Mouse (Mus musculus) left cerebral cortex, postnatal 10 days (tissue): ENCODE measurements around the gene Gc. TPM values are rescaled to one million over a fixed set of nuclear protein-coding genes. Genes with fewer than 3 reads are reported as not detected.
A peak's percentile ranks its signal among the peaks of the same experiment; 100 is the strongest.

Source experiments
- DNase-seq, 2 experiments: peaks; one replicate each; pipeline ENCODE4 v3.0.0; 2021 to 2022; ENCODE audit warnings: low spot score in 2 of 2, mixed read lengths in 1 of 2; ENCODE audit errors: extremely low spot score in 1 of 2
- intact Hi-C: fragments of 180-260 bp; cut with DNase I; formaldehyde crosslinking; loops from one replicate; pipeline ENCODE4 v1.15.1; 2025
- total RNA-seq, 2 experiments: library from RNA; stranded (reverse); gene quantifications; 2 replicates each; pipeline ENCODE4 v1.2.3; 2021

The Gc gene
- total RNA-seq = not detected

DNA sequence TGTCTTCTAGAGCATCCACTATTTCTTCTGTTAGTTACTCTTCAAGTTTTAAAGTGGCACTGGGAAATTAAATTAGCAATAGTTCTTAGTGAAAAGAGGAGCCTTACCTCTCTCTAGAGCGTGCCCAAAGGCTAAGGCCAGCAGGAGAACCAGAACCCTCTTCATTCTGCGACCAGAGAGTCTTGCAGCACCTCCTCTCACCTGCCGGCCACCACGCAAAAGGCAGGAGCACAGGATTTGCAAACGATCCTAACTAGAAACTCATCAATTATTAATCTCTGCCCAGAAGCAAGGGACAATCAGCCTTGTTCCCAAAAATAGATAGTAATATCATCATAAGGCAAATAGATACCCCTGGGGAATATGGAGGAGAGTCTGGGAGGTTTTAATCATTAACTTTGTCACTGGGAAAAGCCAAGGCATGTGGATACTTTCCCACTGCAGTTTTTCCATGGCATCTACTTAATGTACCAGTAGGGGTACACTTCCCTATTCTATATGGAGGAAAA, at the start of gene Gc:
TSS of gene Gc (minus strand) at position 345 of the 509 bp plus-strand sequence.
- intact Hi-C loops = no loop called here
- no peak for DNase-seq

DNA sequence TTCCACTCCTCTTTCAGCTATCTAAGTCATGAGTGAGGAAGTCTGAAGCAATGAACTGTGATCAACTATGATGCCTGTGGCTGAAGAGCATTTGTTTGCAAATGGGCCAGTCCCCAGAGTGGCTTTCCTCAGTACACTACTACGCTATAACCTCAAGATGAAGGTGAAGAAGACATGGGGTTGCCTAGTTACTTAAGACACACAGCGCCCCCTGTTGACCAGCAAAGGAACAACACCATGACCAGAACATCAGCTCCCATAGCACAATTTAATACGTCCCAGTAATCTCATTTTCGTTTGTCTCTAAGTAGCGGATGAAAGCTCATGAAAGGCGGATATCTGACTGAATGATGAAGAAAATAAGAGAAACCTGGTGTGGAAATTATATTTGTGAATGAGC, 42.5 kb upstream of the Gc start:
- intact Hi-C loops = no loop called here

DNA sequence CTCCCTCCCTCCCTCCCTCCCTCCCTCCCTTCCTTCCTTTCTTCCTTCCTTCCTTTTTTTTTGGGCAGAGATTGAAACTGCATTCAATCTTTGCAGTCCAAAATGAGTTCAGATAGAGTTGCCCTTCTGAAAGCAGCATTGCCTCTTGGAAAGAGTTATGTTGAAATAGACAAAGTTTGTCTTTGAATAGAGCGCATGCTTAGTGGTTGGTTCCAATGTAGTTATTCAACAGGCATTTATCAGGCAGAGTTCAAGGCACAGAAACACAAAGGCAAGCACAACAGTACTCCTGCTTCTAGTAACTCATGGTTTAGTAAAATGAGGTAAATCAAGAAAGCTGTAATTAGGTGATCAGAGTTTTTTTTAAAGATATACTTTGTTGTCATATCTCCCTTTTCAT, 34.9 kb upstream of the Gc start:
- intact Hi-C loops = no loop called here
- no peak for DNase-seq

More for the DNA sequence above, 42.5 kb upstream of the Gc start:
- no peak for DNase-seq

- intact Hi-C loops = no loop called here
- no peak for DNase-seq
Measured at GRCm38 (mm10) chr5:89470483-89470882, 12.8 kb upstream of the Gc start.

DNA sequence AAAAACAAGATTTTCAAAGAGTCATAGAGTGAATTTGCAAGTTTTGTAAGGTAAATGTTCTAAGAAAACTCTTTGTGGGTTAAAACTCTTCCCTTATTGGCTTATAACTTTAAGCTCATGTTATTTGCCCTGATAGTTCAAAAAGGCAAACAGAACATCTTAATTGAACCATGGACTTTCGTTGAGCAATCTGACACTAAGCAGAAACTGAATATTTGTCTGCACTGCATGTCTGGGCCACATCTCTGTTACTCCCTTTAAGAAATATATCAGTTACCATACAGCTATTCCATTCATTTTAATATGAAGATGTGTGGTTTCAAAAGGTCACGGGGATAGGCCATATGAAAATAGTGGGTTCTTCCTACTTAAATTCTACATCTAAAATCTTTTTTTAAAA, 10.2 kb upstream of the Gc start:
- intact Hi-C loops = no loop called here

GRCm38 (mm10) chr5:89467045-89467444, 9.3 kb upstream of the Gc start:
- DNase-seq = no peak
- intact Hi-C loops = no loop called here

More for the DNA sequence above, 10.2 kb upstream of the Gc start:
- no peak for DNase-seq

- intact Hi-C loops = no loop called here
- DNase-seq = no peak
Measured at GRCm38 (mm10) chr5:89466275-89466674, 8.6 kb upstream of the Gc start.

DNA sequence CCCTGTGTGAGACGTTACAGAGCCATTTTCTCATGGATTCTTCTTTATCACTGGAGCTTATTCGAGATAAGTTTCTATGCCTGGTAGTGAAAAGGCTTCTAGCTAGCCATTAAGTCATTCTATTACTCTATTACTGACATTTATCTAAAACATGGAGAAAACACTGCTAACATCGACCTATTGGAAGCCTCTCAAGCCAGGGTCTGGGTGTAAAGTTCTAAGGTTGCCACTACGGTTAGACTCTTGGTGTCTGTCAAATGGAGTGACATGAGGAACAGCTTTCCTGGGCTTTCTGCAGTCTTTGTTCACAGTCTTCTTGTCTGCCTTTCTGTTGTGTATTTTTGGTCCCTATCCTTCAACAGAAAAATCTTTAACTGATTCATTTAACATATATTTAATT, 4.1 kb upstream of the Gc start:
- no peak for DNase-seq
- intact Hi-C loops = no loop called here

DNA sequence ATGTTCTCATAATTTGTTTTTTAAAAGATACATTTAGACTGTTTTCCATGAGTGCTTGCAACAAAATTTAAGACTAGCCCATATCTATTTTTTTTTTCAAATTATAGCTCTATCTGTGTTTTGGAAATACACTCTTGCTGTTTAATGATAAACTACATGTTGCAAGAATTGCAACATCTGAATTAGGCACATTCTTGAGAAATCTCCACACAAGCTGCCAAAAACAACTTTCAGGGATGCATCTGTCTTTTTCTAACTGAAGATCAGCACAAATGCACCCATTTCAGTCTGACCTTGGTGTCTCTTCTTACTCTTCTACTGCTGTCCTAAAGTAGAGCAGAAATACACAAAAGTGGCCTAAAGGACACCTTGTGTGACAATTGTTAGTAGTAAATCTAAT, 1.9 kb upstream of the Gc start:
- DNase-seq = no peak
- intact Hi-C loops = no loop called here

DNA sequence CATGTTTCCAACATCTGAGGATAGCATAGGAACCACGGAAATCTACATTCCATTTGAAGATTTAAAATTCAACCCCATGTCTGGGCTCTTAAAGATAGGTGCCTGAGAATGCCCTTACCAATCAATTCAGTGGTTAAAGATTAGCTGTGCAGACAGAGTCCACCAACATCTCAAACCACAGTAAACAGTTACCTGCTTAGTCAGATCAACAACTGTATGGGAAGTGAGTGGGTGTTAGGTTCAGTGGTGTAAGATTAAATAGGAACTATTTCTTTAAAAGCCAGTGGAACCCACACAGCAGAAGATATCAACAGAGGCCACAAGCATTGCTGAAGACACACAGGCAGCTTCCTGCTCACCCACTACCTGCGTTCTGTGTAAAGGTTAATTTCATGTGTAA, 1.3 kb upstream of the Gc start:
- intact Hi-C loops = no loop called here

GRCm38 (mm10) chr5:89455526-89455925, 2.2 kb downstream of the Gc start:
- peak in 1 of 2 experiments; percentile 20 for DNase-seq

More for the DNA sequence above, 1.3 kb upstream of the Gc start:
- DNase-seq = no peak

GRCm38 (mm10) chr5:89450798-89451197, 6.9 kb downstream of the Gc start:
- intact Hi-C loops = no loop called here
- DNase-seq = no peak

More at GRCm38 (mm10) chr5:89455526-89455925, 2.2 kb downstream of the Gc start:
- intact Hi-C loops = no loop called here

GRCm38 (mm10) chr5:89449325-89449724, 8.4 kb downstream of the Gc start:
- intact Hi-C loops = no loop called here
- DNase-seq = no peak

DNA sequence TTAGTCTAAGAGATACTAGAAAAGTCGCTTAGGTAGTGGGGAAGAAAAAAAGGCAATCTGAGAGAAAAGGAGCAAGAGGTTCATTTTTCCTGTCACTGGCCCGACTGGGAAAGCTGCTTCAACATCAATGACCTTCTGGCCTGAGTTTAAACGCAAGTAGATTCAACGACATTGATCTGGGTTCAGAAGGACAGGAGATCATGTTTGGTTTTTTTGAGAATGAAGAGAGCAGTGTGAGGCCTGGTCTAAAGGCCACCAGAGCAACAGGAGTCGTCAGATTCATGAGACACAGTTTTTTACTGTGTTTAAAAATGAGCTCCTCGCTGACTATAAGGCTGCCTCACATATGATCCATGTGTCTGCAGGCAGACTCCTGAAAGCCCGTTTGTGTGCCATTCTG, 9.7 kb downstream of the Gc start:
- no peak for DNase-seq
- intact Hi-C loops = no loop called here

DNA sequence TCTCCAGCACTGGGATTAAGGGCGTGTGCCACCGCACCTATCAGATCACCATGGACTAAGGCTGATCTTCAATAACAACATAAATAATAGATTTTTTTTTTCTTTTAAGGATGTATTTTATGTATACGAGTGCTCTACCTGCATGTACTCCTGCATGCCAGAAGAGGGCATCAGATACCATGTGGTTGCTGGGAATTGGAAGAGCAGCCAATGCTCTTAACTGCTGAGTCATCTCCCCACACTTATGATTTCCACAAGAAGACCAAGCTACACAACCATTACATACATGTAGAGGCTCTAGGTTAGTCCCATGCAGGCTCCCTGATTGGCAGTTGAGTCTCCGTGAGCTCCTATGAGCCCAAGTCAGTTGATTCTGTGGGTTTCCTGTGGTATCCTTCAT, 13.3 kb downstream of the Gc start:
- no peak for DNase-seq
- intact Hi-C loops = no loop called here

GRCm38 (mm10) chr5:89411536-89411935, 46.2 kb downstream of the Gc start:
- intact Hi-C loops = loop anchor here (5.0 kb wide), 1 partner anchor 786 kb away; no protein-coding TSS in a partner anchor
- DNase-seq = no peak

DNA sequence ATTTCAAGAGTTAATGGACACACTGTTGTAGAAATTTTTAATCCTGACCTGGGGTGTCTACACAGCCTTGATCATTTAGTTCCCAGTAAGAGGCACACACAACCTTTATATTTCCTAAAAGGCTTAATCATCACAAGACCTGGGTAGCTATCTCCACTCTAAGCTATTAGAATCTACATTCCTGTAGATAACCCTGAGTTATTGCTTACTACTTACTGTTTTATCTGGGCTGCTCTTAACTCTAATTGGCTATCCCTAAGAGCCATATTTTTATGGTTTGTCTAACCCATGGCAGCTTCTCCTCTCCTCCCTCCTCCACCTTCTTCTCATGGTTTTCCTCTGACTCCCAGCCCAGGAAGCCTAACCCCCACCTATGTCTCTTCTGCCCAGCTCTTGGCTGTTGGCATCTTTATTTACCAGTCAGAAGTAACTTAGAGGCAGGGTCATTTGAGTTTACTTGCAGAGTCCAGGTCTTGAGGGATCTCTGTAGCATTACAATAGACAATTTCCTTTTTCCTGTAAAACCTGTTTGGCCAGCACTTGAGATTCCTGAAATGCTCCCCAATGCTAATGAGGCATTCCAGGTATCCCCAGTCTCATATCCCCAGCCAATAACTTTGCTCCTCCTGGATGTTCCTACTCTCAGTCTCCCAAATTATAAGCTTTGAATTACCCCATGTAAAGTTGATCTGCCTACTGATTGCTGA, 50.2 kb downstream of the Gc start:
- no peak for DNase-seq
- intact Hi-C loops = no loop called here

GRCm38 (mm10) chr5:89405132-89405531, 52.6 kb downstream of the Gc start:
- DNase-seq = no peak
- intact Hi-C loops = no loop called here

DNA sequence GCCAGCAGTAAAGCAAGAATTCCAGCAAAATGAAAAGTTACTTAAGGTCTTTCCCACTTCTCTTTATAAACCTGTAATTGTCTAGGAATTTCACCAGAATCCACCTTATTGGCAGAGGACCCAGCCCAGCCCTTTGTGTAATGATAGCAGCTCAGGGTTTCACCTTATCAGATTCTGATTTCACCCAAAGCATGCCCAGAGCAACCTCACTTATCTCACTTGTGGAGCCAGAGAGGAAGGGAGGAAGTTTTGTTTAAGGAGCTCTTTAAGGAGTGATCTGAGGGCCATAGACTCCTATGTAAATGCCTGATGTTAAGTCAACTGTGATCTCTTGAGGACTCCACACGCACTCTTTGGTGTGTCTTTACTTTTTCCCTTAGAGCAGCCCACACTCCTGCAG, 67.3 kb downstream of the Gc start:
- intact Hi-C loops = no loop called here
- no peak for DNase-seq

- peak in 1 of 2 experiments; percentile 42 for DNase-seq
- intact Hi-C loops = loop anchor here (2.0 to 10.0 kb wide), 4 partner anchors 457 to 689 kb away; partner anchors contain the start of gene Slc4a4
Measured at GRCm38 (mm10) chr5:89384204-89384603, 73.5 kb downstream of the Gc start.

DNA sequence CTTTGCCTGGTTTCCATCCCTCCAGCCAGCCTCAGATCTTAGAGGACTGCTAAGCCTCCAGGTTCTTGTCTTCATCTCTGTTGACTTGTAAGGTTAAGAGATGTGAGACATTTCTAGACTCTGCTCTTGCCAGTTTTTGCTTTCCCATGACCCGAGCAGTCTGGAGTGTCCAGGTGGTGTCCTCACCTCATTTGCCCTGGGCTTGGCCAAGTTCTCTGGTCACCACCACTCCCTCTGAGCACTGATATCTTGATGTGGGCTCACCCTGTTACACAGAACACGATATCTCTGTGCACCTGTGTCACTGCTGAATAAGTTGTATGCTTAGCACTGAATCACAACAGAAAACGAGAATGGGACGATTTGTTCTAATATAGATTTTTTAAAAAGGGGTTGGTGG, 76.4 kb downstream of the Gc start:
- intact Hi-C loops = loop anchor here (5.0 to 10.0 kb wide), 3 partner anchors 454 to 687 kb away; partner anchors contain the start of gene Slc4a4
- no peak for DNase-seq
